Mouse (Mus musculus): Measurements from ENCODE around the gene Rdh7. TPM values are rescaled to one million over a fixed set of nuclear protein-coding genes. Genes with fewer than 3 reads are reported as not detected.
"Not testable (repeated sequence)": the region's sequence is repeated elsewhere in the genome, so short reads cannot be mapped to it uniquely, and the experiment has no call there.

Gene Rdh7
- total and polyA plus RNA-seq, 2 experiments from 2014 or later: not detected

GRCm38 (mm10) chr10:127848089-127848488, 40.5 kb downstream of the Rdh7 start:
- no peak overlapping the region for H3K9ac ChIP-seq
- DNase-seq: no peak
- no peaks in the 10 kb centered on the region for H3K4me1 ChIP-seq (ENCODE audit: insufficient read depth)
- no peaks in the 10 kb centered on the region for H3K27me3 ChIP-seq (ENCODE audit: insufficient read depth, low read length)
- no peak for ATAC-seq
- WGBS: 93% methylated on average over 1 of the region's 1 CpGs
- H3K9me3 ChIP-seq (ENCODE audit: low read length): no peaks in the 10 kb centered on the region
- H3K4me3 ChIP-seq (ENCODE audit: low read depth, low read length): no peak overlapping the region
- no peak for TF ChIP-seq CTCF (IDR thresholded peaks at IDR 0.05; ENCODE audit: low read depth)
- no peak overlapping the region for H3K27ac ChIP-seq (ENCODE audit: low read depth, low read length)
- no peak overlapping the region for H3K4me2 ChIP-seq (ENCODE audit: low read depth)
- H3K36me3 ChIP-seq (ENCODE audit: insufficient read depth): no peaks in the 10 kb centered on the region

- not testable (repeated sequence) for H3K27ac ChIP-seq (ENCODE audit: low read depth, low read length); H3K4me2 ChIP-seq (ENCODE audit: low read depth); H3K36me3 ChIP-seq (ENCODE audit: insufficient read depth); H3K4me1 ChIP-seq (ENCODE audit: insufficient read depth); H3K4me3 ChIP-seq (ENCODE audit: low read depth, low read length); H3K9ac ChIP-seq; H3K27me3 ChIP-seq (ENCODE audit: insufficient read depth, low read length); ATAC-seq; H3K9me3 ChIP-seq (ENCODE audit: low read length); DNase-seq
- WGBS: 90% methylated on average over 5 of the region's 5 CpGs
Measured at GRCm38 (mm10) chr10:127845945-127846344, 42.7 kb downstream of the Rdh7 start.

GRCm38 (mm10) chr10:127840776-127841175, 47.8 kb downstream of the Rdh7 start:
- ATAC-seq: no peak
- Histone ChIP-seq H3K27me3 (ENCODE audit: insufficient read depth, low read length) (no peaks in the 10 kb centered on the region), H3K4me2 (ENCODE audit: low read depth) (no peak overlapping the region), H3K27ac (ENCODE audit: low read depth, low read length) (no peak overlapping the region), H3K36me3 (ENCODE audit: insufficient read depth) (no peaks in the 10 kb centered on the region), H3K4me3 (ENCODE audit: low read depth, low read length) (no peak overlapping the region), H3K9ac (no peak overlapping the region), H3K9me3 (ENCODE audit: low read length) (no peaks in the 10 kb centered on the region), H3K4me1 (ENCODE audit: insufficient read depth) (no peaks in the 10 kb centered on the region)
- TF ChIP-seq CTCF (IDR thresholded peaks at IDR 0.05; ENCODE audit: low read depth): no peak
- WGBS: 67% methylated on average over 2 of the region's 2 CpGs
- no peak for DNase-seq

GRCm38 (mm10) chr10:127838539-127838938, 50.1 kb downstream of the Rdh7 start:
- H3K36me3 ChIP-seq (ENCODE audit: insufficient read depth): no peaks in the 10 kb centered on the region
- no peaks in the 10 kb centered on the region for H3K4me1 ChIP-seq (ENCODE audit: insufficient read depth)
- H3K9me3 ChIP-seq (ENCODE audit: low read length): no peaks in the 10 kb centered on the region
- H3K4me3 ChIP-seq (ENCODE audit: low read depth, low read length): no peak overlapping the region
- 86% methylated on average over 2 of the region's 2 CpGs for WGBS
- DNase-seq (no peak), ATAC-seq (no peak)
- H3K4me2 ChIP-seq (ENCODE audit: low read depth): no peak overlapping the region
- no peaks in the 10 kb centered on the region for H3K27me3 ChIP-seq (ENCODE audit: insufficient read depth, low read length)
- H3K9ac ChIP-seq: no peak overlapping the region
- no peak overlapping the region for H3K27ac ChIP-seq (ENCODE audit: low read depth, low read length)
- no peak for TF ChIP-seq CTCF (IDR thresholded peaks at IDR 0.05; ENCODE audit: low read depth)

GRCm38 (mm10) chr10:127837793-127838192, 50.8 kb downstream of the Rdh7 start:
- not testable (repeated sequence) for H3K9me3 ChIP-seq (ENCODE audit: low read length); H3K4me2 ChIP-seq (ENCODE audit: low read depth); H3K4me1 ChIP-seq (ENCODE audit: insufficient read depth); H3K9ac ChIP-seq; H3K36me3 ChIP-seq (ENCODE audit: insufficient read depth); DNase-seq; ATAC-seq; H3K27me3 ChIP-seq (ENCODE audit: insufficient read depth, low read length); H3K27ac ChIP-seq (ENCODE audit: low read depth, low read length); H3K4me3 ChIP-seq (ENCODE audit: low read depth, low read length)
- WGBS: 98% methylated on average over 5 of the region's 5 CpGs

GRCm38 (mm10) chr10:127835292-127835691, 53.3 kb downstream of the Rdh7 start:
- Histone ChIP-seq H3K27me3 (ENCODE audit: insufficient read depth, low read length) (no peaks in the 10 kb centered on the region), H3K4me3 (ENCODE audit: low read depth, low read length) (no peak overlapping the region), H3K4me2 (ENCODE audit: low read depth) (no peak overlapping the region), H3K9me3 (ENCODE audit: low read length) (no peaks in the 10 kb centered on the region), H3K4me1 (ENCODE audit: insufficient read depth) (no peaks in the 10 kb centered on the region), H3K27ac (ENCODE audit: low read depth, low read length) (no peak overlapping the region), H3K36me3 (ENCODE audit: insufficient read depth) (no peaks in the 10 kb centered on the region), H3K9ac (no peak overlapping the region)
- DNase-seq: no peak
- ATAC-seq: no peak
- WGBS: 81% methylated on average over 5 of the region's 5 CpGs
- no peak for TF ChIP-seq CTCF (IDR thresholded peaks at IDR 0.05; ENCODE audit: low read depth)

GRCm38 (mm10) chr10:127834186-127834585, 54.4 kb downstream of the Rdh7 start:
- not testable (repeated sequence) for DNase-seq; H3K4me2 ChIP-seq (ENCODE audit: low read depth); H3K4me1 ChIP-seq (ENCODE audit: insufficient read depth); H3K27me3 ChIP-seq (ENCODE audit: insufficient read depth, low read length); H3K36me3 ChIP-seq (ENCODE audit: insufficient read depth); H3K9me3 ChIP-seq (ENCODE audit: low read length); H3K9ac ChIP-seq; ATAC-seq; H3K4me3 ChIP-seq (ENCODE audit: low read depth, low read length); H3K27ac ChIP-seq (ENCODE audit: low read depth, low read length)
- 95% methylated on average over 1 of the region's 1 CpGs for WGBS

Other genes starting within 250 kb of the Rdh7 start
- gene Stat6, start 245.8 kb downstream of the Rdh7 start, total RNA-seq (2014; rRNA removed): 4.6 and 5.4 TPM in 2 replicates
- 4.3 and 4.4 TPM in 2 replicates for gene Stat6, start 245.8 kb downstream of the Rdh7 start, polyA plus RNA-seq (2015; fragmentation: Nextera tagmentation; extraction: Ambion mirVana)
- 3.4 and 6.1 TPM in 2 replicates for gene Nemp1, start 221.9 kb downstream of the Rdh7 start, total RNA-seq (2014; rRNA removed)
- 2.8 and 3.2 TPM in 2 replicates for gene Nemp1, start 221.9 kb downstream of the Rdh7 start, polyA plus RNA-seq (2015; fragmentation: Nextera tagmentation; extraction: Ambion mirVana)
- 12.9 and 14.4 TPM in 2 replicates for gene Nab2, start 220.2 kb downstream of the Rdh7 start, total RNA-seq (2014; rRNA removed)
- 4.5 and 4.8 TPM in 2 replicates for gene Nab2, start 220.2 kb downstream of the Rdh7 start, polyA plus RNA-seq (2015; fragmentation: Nextera tagmentation; extraction: Ambion mirVana)
- gene Myo1a, start 183.6 kb downstream of the Rdh7 start, total RNA-seq (2014; rRNA removed): 0.15 and 0.29 TPM in 2 replicates
- gene Myo1a, start 183.6 kb downstream of the Rdh7 start, polyA plus RNA-seq (2015; fragmentation: Nextera tagmentation; extraction: Ambion mirVana): 0.28 and 0.35 TPM in 2 replicates
- 0.46 and 2.8 TPM in 2 replicates for gene Tac2, start 164.3 kb downstream of the Rdh7 start, total RNA-seq (2014; rRNA removed)
- gene Tac2, start 164.3 kb downstream of the Rdh7 start, polyA plus RNA-seq (2015; fragmentation: Nextera tagmentation; extraction: Ambion mirVana): 6.0 and 9.1 TPM in 2 replicates
- gene Zbtb39, start 149.3 kb downstream of the Rdh7 start, total RNA-seq (2014; rRNA removed): 7.5 and 11.9 TPM in 2 replicates
- 2.3 and 2.4 TPM in 2 replicates for gene Zbtb39, start 149.3 kb downstream of the Rdh7 start, polyA plus RNA-seq (2015; fragmentation: Nextera tagmentation; extraction: Ambion mirVana)
- 0.62 and 1.3 TPM in 2 replicates for gene Gpr182, start 137.1 kb downstream of the Rdh7 start, total RNA-seq (2014; rRNA removed)
- 1.5 and 1.7 TPM in 2 replicates for gene Gpr182, start 137.1 kb downstream of the Rdh7 start, polyA plus RNA-seq (2015; fragmentation: Nextera tagmentation; extraction: Ambion mirVana)
- gene Rdh1, start 129.1 kb downstream of the Rdh7 start, total RNA-seq (2014; rRNA removed): 0.24 TPM in 1 of 2 replicates, not detected in the other
- gene Rdh1, start 129.1 kb downstream of the Rdh7 start, polyA plus RNA-seq (2015; fragmentation: Nextera tagmentation; extraction: Ambion mirVana): not detected in 2 replicates
- gene Rdh16f1, start 129.0 kb downstream of the Rdh7 start, total RNA-seq (2014; rRNA removed): not detected in 2 replicates
- gene Rdh16f1, start 129.0 kb downstream of the Rdh7 start, polyA plus RNA-seq (2015; fragmentation: Nextera tagmentation; extraction: Ambion mirVana): not detected in 2 replicates
- 0.57 and 0.69 TPM in 2 replicates for gene Rdh9, start 112.4 kb downstream of the Rdh7 start, total RNA-seq (2014; rRNA removed)
- 0.62 and 0.68 TPM in 2 replicates for gene Rdh9, start 112.4 kb downstream of the Rdh7 start, polyA plus RNA-seq (2015; fragmentation: Nextera tagmentation; extraction: Ambion mirVana)
- 0.08 TPM in 1 of 2 replicates, not detected in the other for gene Rdh16, start 87.7 kb downstream of the Rdh7 start, total RNA-seq (2014; rRNA removed)
- 0.07 TPM in 1 of 2 replicates, not detected in the other for gene Rdh16, start 87.7 kb downstream of the Rdh7 start, polyA plus RNA-seq (2015; fragmentation: Nextera tagmentation; extraction: Ambion mirVana)
- not detected in 2 replicates for gene Rdh19, start 38.9 kb downstream of the Rdh7 start, total RNA-seq (2014; rRNA removed)
- gene Rdh19, start 38.9 kb downstream of the Rdh7 start, polyA plus RNA-seq (2015; fragmentation: Nextera tagmentation; extraction: Ambion mirVana): not detected in 2 replicates
- not detected in 2 replicates for gene Rdh16f2, start 22.3 kb downstream of the Rdh7 start, total RNA-seq (2014; rRNA removed)
- gene Rdh16f2, start 22.3 kb downstream of the Rdh7 start, polyA plus RNA-seq (2015; fragmentation: Nextera tagmentation; extraction: Ambion mirVana): not detected in 2 replicates
- not detected in 2 replicates for gene Sdr9c7, start 9.7 kb upstream of the Rdh7 start, total RNA-seq (2014; rRNA removed)
- not detected in 2 replicates for gene Sdr9c7, start 9.7 kb upstream of the Rdh7 start, polyA plus RNA-seq (2015; fragmentation: Nextera tagmentation; extraction: Ambion mirVana)
- not detected in 2 replicates for gene Hsd17b6, start 118.8 kb upstream of the Rdh7 start, total RNA-seq (2014; rRNA removed)
- gene Hsd17b6, start 118.8 kb upstream of the Rdh7 start, polyA plus RNA-seq (2015; fragmentation: Nextera tagmentation; extraction: Ambion mirVana): not detected in 2 replicates
- 22.9 and 33.2 TPM in 2 replicates for gene Prim1, start 126.4 kb upstream of the Rdh7 start, total RNA-seq (2014; rRNA removed)
- 35.5 and 37.3 TPM in 2 replicates for gene Prim1, start 126.4 kb upstream of the Rdh7 start, polyA plus RNA-seq (2015; fragmentation: Nextera tagmentation; extraction: Ambion mirVana)
- 630 and 780 TPM in 2 replicates for gene Naca, start 146.8 kb upstream of the Rdh7 start, total RNA-seq (2014; rRNA removed)
- 527 and 662 TPM in 2 replicates for gene Naca, start 146.8 kb upstream of the Rdh7 start, polyA plus RNA-seq (2015; fragmentation: Nextera tagmentation; extraction: Ambion mirVana)
- gene Ptges3, start 170.1 kb upstream of the Rdh7 start, total RNA-seq (2014; rRNA removed): 146 and 157 TPM in 2 replicates
- 439 and 454 TPM in 2 replicates for gene Ptges3, start 170.1 kb upstream of the Rdh7 start, polyA plus RNA-seq (2015; fragmentation: Nextera tagmentation; extraction: Ambion mirVana)
- gene Atp5b, start 194.5 kb upstream of the Rdh7 start, total RNA-seq (2014; rRNA removed): 2,470 and 2,914 TPM in 2 replicates
- gene Atp5b, start 194.5 kb upstream of the Rdh7 start, polyA plus RNA-seq (2015; fragmentation: Nextera tagmentation; extraction: Ambion mirVana): 2,164 and 2,181 TPM in 2 replicates
- 9.3 and 10.0 TPM in 2 replicates for gene Baz2a, start 202.8 kb upstream of the Rdh7 start, total RNA-seq (2014; rRNA removed)
- 3.8 and 7.0 TPM in 2 replicates for gene Baz2a, start 202.8 kb upstream of the Rdh7 start, polyA plus RNA-seq (2015; fragmentation: Nextera tagmentation; extraction: Ambion mirVana)

All from forebrain, postnatal 0 days (tissue).